Mouse (Mus musculus) heart, embryonic 11.5 days (tissue): ENCODE results near the gene Gm49721. TPM values are rescaled to one million over a fixed set of nuclear protein-coding genes. Genes with fewer than 3 reads are reported as not detected.
A peak's percentile ranks its signal among the peaks of the same experiment; 100 is the strongest.
"Not testable (repeated sequence)": the region's sequence is repeated elsewhere in the genome, so short reads cannot be mapped to it uniquely, and the experiment has no call there.

ENCODE experiments used
- ATAC-seq: fragments of 200-750 bp; cut with Nextera tagmentation; replicated peaks from 2 replicates; pipeline ENCODE4 v1.8.0; 2017; ENCODE audit warnings: moderate library complexity; ENCODE audit not compliant: insufficient number of reproducible peaks, low FRiP score, low TSS enrichment
- H3K27ac ChIP-seq: fragments of 300-500 bp; sonication (generic); 2 replicates; pipeline ENCODE4 v1.5.1; 2014; ENCODE audit warnings: mild to moderate bottlenecking, low read depth, low read length
- H3K27me3 ChIP-seq: fragments of 300-500 bp; sonication (generic); 2 replicates; pipeline ENCODE4 v1.6.1; 2014; ENCODE audit warnings: mild to moderate bottlenecking, low read length, mixed read lengths; ENCODE audit not compliant: control insufficient read depth, insufficient read depth
- H3K36me3 ChIP-seq: fragments of 300-500 bp; sonication (generic); 2 replicates; pipeline ENCODE4 v1.6.1; 2014; ENCODE audit warnings: mild to moderate bottlenecking, low read length, moderate library complexity, mixed read lengths; ENCODE audit not compliant: control insufficient read depth, insufficient read depth
- H3K4me1 ChIP-seq: fragments of 300-500 bp; sonication (generic); 2 replicates; pipeline ENCODE4 v1.6.1; 2014; ENCODE audit warnings: low read length; ENCODE audit not compliant: control insufficient read depth, insufficient read depth
- H3K4me2 ChIP-seq: fragments of 300-500 bp; sonication (generic); 2 replicates; pipeline ENCODE4 v1.6.1; 2014; ENCODE audit warnings: mild to moderate bottlenecking, moderate library complexity
- H3K4me3 ChIP-seq: fragments of 300-500 bp; sonication (generic); 2 replicates; pipeline ENCODE4 v1.5.1; 2014; ENCODE audit warnings: low read depth, low read length
- H3K9ac ChIP-seq: fragments of 300-500 bp; sonication (generic); 2 replicates; pipeline ENCODE4 v1.6.1; 2014; ENCODE audit warnings: mild to moderate bottlenecking, low read depth, low read length, moderate library complexity
- H3K9me3 ChIP-seq: fragments of 300-500 bp; sonication (generic); replicated peaks from 2 replicates; pipeline ENCODE4 v1.6.1; 2016; ENCODE audit warnings: low read length; ENCODE audit not compliant: control insufficient read depth
- WGBS: fragments of 180-500 bp; shearing (Covaris S2); extraction: QIAGEN DNeasy Blood & Tissue Kit; methylation state at CpG from one replicate; pipeline ENCODE4 v1.1.7; 2014; ENCODE audit not compliant: insufficient replicate concordance; 5-methylcytosine and 5-hydroxymethylcytosine counted together
- polyA plus RNA-seq: library from polyadenylated mRNA; unstranded; fragments of >200 nt; fragmentation: Nextera tagmentation; extraction: Ambion mirVana; gene quantifications from 2 replicates; pipeline ENCODE4 v1.2.1, GENCODE M21; 2014

Gm49721 gene
- polyA plus RNA-seq, 1 experiment from 2014 or later, result not detected

- not testable (repeated sequence) for H3K4me2 ChIP-seq, H3K9ac ChIP-seq, H3K36me3 ChIP-seq, ATAC-seq, H3K9me3 ChIP-seq, H3K4me1 ChIP-seq, H3K27me3 ChIP-seq, H3K27ac ChIP-seq, H3K4me3 ChIP-seq
- whole genome bisulfite sequencing, result 70% methylated on average over 3 of the region's 4 CpGs
These were observed 5.8 kb upstream of the Gm49721 start for GRCm38 (mm10) chr17:6972836-6973396.

GRCm38 (mm10) chr17:6974985-6975384, 3.7 kb upstream of the Gm49721 start:
- H3K27ac ChIP-seq, H3K36me3 ChIP-seq, H3K27me3 ChIP-seq, H3K4me1 ChIP-seq, ATAC-seq, H3K4me3 ChIP-seq, H3K9ac ChIP-seq, H3K9me3 ChIP-seq, H3K4me2 ChIP-seq: not testable (repeated sequence)
- WGBS, result 58% methylated on average over 3 of the region's 3 CpGs

- Histone ChIP-seq H3K9ac (peak overlapping the region; percentile 70; the same call in 1 of the 2 replicates), H3K4me3 (peak overlapping the region; percentile 58), H3K4me2 (peak overlapping the region; percentile 57)
- not testable (repeated sequence) for H3K9me3 ChIP-seq, H3K27ac ChIP-seq, H3K36me3 ChIP-seq, H3K4me1 ChIP-seq, ATAC-seq, H3K27me3 ChIP-seq
- WGBS, result 20% methylated on average over 4 of the region's 5 CpGs
These were observed 676 bp downstream of the Gm49721 start for GRCm38 (mm10) chr17:6979380-6979779.

- ATAC-seq, H3K36me3 ChIP-seq, H3K4me2 ChIP-seq, H3K4me3 ChIP-seq, H3K9me3 ChIP-seq, H3K27ac ChIP-seq, H3K9ac ChIP-seq, H3K27me3 ChIP-seq, H3K4me1 ChIP-seq: not testable (repeated sequence)
- WGBS, result 90% methylated on average over 5 of the region's 8 CpGs
These were observed 1.4 kb downstream of the Gm49721 start for GRCm38 (mm10) chr17:6980144-6980543.

GRCm38 (mm10) chr17:6986118-6986517, 7.4 kb downstream of the Gm49721 start:
- not testable (repeated sequence) for H3K4me1 ChIP-seq, ATAC-seq, H3K27me3 ChIP-seq, H3K4me3 ChIP-seq, H3K9me3 ChIP-seq, H3K4me2 ChIP-seq, H3K27ac ChIP-seq, H3K36me3 ChIP-seq, H3K9ac ChIP-seq
- 95% methylated on average over 1 of the region's 1 CpGs for WGBS

GRCm38 (mm10) chr17:6995504-6995903, 16.8 kb downstream of the Gm49721 start:
- H3K27me3 ChIP-seq, ATAC-seq, H3K36me3 ChIP-seq, H3K4me1 ChIP-seq, H3K9ac ChIP-seq, H3K27ac ChIP-seq, H3K4me2 ChIP-seq, H3K4me3 ChIP-seq, H3K9me3 ChIP-seq: not testable (repeated sequence)
- WGBS, result no CpG with 5 or more reads among the region's 6 CpGs

- WGBS, result 83% methylated on average over 8 of the region's 8 CpGs
- not testable (repeated sequence) for H3K9ac ChIP-seq, ATAC-seq, H3K27ac ChIP-seq, H3K9me3 ChIP-seq, H3K27me3 ChIP-seq, H3K4me3 ChIP-seq, H3K36me3 ChIP-seq, H3K4me1 ChIP-seq, H3K4me2 ChIP-seq
These were observed 18.1 kb downstream of the Gm49721 start for GRCm38 (mm10) chr17:6996826-6997225.

GRCm38 (mm10) chr17:6997778-6998490, 19.2 kb downstream of the Gm49721 start:
- H3K27me3 ChIP-seq, H3K4me3 ChIP-seq, H3K4me1 ChIP-seq, H3K9me3 ChIP-seq, H3K9ac ChIP-seq, H3K36me3 ChIP-seq, H3K27ac ChIP-seq, ATAC-seq, H3K4me2 ChIP-seq: not testable (repeated sequence)
- WGBS, result no CpG with 5 or more reads among the region's 7 CpGs
